Mouse (Mus musculus) adrenal gland, postnatal 4 days (tissue): ENCODE results near the gene Dnajc9. TPM values are rescaled to one million over a fixed set of nuclear protein-coding genes. Genes with fewer than 3 reads are reported as not detected.

Source experiments
- DNase-seq, 2 experiments: peaks; one replicate each; pipeline ENCODE4 v3.0.0; 2021 to 2022; ENCODE audit warnings: low spot score in 2 of 2, mixed read lengths in 2 of 2
- total RNA-seq, 2 experiments: library from RNA; stranded (reverse); gene quantifications; 2 replicates each; pipeline ENCODE4 v1.2.3; 2021

Gene Dnajc9
- total RNA-seq, 2 experiments from 2014 or later: 58.4 to 62.8 TPM

- DNase-seq: no peak
Observed at GRCm38 (mm10) chr14:20368271-20368670, 20.4 kb downstream of the Dnajc9 start.

- DNase-seq: no peak
Observed at GRCm38 (mm10) chr14:20363230-20363629, 25.5 kb downstream of the Dnajc9 start.

GRCm38 (mm10) chr14:20347991-20348541 lies 40.6 kb downstream of the Dnajc9 start, which contains the start of the genes Ecd and Fam149b:
Gene Ecd (minus strand): TSS chr14:20348121.
Gene Fam149b (plus strand): TSS chr14:20348162.
- peak; percentile 77 to 85 for DNase-seq

DNA sequence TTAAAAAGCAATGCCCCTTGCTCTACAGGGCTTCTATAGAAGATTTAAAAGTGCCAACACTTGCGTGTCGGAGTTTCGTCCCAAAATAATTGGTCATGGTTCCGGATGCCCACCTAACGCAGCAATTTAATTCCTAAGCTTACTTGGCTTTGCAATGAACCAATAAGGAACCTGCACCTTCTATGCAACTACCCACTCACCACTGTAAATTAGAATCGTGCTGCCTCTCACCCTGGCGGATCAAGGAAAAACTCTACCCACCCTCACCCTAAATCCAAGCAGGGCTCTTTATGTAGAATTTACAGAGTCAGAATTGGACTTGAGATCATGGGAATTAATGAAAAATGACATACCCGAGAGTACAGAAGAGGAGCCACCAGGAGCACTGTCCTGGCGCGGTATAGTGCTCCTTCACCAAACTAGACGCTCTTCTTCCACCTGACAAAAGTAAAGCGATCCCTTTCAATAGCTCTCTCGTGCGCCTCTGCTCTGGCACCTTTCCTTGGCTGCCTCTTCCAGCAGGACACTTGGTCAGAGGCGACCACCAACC lies 41.2 kb downstream of the Dnajc9 start:
- no peak for DNase-seq

GRCm38 (mm10) chr14:20345885-20346284 lies 42.8 kb downstream of the Dnajc9 start:
- DNase-seq: no peak

DNA sequence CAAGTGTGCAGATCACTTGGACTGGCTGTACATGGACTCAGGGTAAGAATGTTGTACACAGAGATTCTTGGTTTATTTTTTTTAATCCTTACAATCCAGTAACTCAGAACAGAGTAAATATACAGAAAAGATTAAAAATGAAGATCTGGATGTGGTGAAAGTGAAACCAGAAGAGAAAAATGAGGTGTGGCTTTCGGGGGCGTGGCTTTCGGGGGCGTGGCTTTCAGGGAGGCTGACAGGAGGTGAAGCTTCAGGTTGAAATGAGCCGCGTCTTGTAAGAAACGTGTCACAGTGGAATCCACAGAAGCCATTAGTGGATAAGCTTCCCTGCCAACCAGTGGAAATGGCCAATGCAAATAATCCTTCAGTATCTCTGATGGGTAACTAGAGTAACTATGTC lies 47.8 kb downstream of the Dnajc9 start:
- DNase-seq: no peak

GRCm38 (mm10) chr14:20340149-20340548 lies 48.6 kb downstream of the Dnajc9 start:
- DNase-seq: no peak

DNA sequence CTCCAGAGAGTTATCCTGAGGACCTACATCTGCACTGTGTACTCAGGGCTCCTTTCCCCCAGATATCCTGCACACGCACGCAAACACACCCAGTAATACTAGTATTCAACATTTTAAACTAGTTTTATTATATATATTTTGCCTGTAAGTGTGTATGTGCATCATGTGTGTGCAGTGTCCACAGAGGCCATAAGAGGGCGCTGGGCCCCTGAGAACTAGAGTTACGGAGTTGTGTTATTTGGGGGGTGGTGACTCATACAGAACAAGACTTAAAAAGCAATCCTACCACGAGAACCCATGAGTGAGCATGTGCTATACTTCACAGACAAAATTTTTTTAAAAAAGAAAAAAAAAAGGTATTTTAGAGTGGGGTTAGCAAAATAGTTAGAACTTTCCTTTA lies 49.3 kb downstream of the Dnajc9 start:
- DNase-seq: no peak

Other genes starting within 250 kb of the Dnajc9 start
- 1 to 10 TPM; 5.8 to 7.3 TPM for gene Kcnk5, start 207.1 kb downstream of the Dnajc9 start, total RNA-seq
- 1 to 10 TPM in 1 of 2 experiments, under 1 TPM in 1; 0.14 to 3.5 TPM for gene Kcnk16, start 119.7 kb downstream of the Dnajc9 start, total RNA-seq
- gene Nudt13, start 94.2 kb downstream of the Dnajc9 start, total RNA-seq: 10 to 100 TPM; 32.8 to 44.5 TPM
- 10 to 100 TPM; 41.5 to 44.5 TPM for gene Ecd, start 40.8 kb downstream of the Dnajc9 start, total RNA-seq
- gene Fam149b, start 40.7 kb downstream of the Dnajc9 start, total RNA-seq: 10 to 100 TPM; 37.2 to 44.3 TPM
- 10 to 100 TPM; 73.0 to 74.9 TPM for gene Mrps16, start 4.7 kb upstream of the Dnajc9 start, total RNA-seq
- 1 to 10 TPM; 1.7 to 5.2 TPM for gene Cfap70, start 63.3 kb upstream of the Dnajc9 start, total RNA-seq
- 10 to 100 TPM; 81.0 to 81.8 TPM for gene Anxa7, start 91.2 kb upstream of the Dnajc9 start, total RNA-seq
- 1 to 10 TPM; 2.2 to 2.6 TPM for gene Mss51, start 108.0 kb upstream of the Dnajc9 start, total RNA-seq
- 10 to 100 TPM; 87.7 to 95.3 TPM for gene Ppp3cb, start 157.7 kb upstream of the Dnajc9 start, total RNA-seq